10 mouse cellular contexts compared by ENCODE assay signal in the genomic region with DNA sequence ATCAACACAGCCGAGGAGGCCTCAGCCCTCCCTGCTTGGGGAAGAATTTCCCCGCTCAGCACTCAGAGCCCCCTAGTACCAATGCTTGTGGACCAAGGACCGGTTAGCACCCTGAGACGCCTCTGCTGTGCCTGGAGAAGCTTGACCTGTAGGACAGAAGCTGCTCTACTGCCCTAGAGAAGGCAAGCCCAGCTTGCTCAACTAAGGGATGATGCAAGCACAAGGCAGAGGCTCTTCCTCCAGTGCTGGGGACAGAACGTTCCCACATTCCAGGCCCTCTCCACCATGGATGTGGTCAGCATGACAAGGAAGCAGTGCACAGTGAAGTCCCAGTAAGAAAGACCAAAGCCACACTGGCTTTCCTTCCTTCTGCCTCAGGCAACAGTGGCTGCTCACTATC.
DNase-seq lines count a peak whose midpoint lies in the region; ATAC-seq and TF ChIP-seq lines count a peak whose summit lies in the region.
"Had no signal": no experiment of that assay in that cellular context is flagged by ENCODE, and none has a peak within 500 bp of the region (broad histone marks: within the 10 kb centered on the region; RNA-seq: fewer than 3 reads in every experiment).

No protein-coding gene starts in this region.

- ATAC-seq in heart, embryonic 11.5 days (replicated peaks; ENCODE audit: insufficient number of reproducible peaks, low FRiP score, low TSS enrichment): no peak
- ATAC-seq in lung, embryonic 14.5 days (ENCODE audit: insufficient read depth): no peak

- peaks cover 45% of the 10 kb centered on the region for H3K4me1 ChIP-seq in heart, embryonic 11.5 days (ENCODE audit: control insufficient read depth, insufficient read depth, low read length)
- H3K4me1 ChIP-seq in lung, embryonic 14.5 days (ENCODE audit: insufficient read depth): peaks cover 26% of the 10 kb centered on the region
- H3K4me1 ChIP-seq: hindbrain, embryonic 12.5 days had no signal

- H3K4me2 ChIP-seq in heart, embryonic 11.5 days: no peak overlapping the region
- no peak overlapping the region for H3K4me2 ChIP-seq in lung, embryonic 14.5 days
- H3K4me2 ChIP-seq: embryonic facial prominence, embryonic 13.5 days; hindbrain, embryonic 12.5 days had no signal

- no peak overlapping the region for H3K9ac ChIP-seq in heart, embryonic 11.5 days (ENCODE audit: low read depth, low read length)
- H3K9ac ChIP-seq in lung, embryonic 14.5 days: no peak overlapping the region
- H3K9ac ChIP-seq: embryonic facial prominence, embryonic 13.5 days; hindbrain, embryonic 12.5 days had no signal

- DNase-seq in ovary, postnatal 36 days (ENCODE audit: low spot score): peak; percentile 50
- no peak for DNase-seq in ovary, postnatal 10 days (ENCODE audit: low spot score)
- DNase-seq in lung, embryonic 14.5 days: no peak
- peak; percentile 11 for DNase-seq in testis, postnatal 14 days (ENCODE audit: low spot score)
- no peak for DNase-seq in left cerebral cortex, adult 18-20 months (ENCODE audit: low spot score in 2 of 2)
- no peak for DNase-seq in layer of hippocampus, adult 2 months (ENCODE audit: low spot score in 2 of 2)
- DNase-seq in cerebellum, adult 11-12 months: no peak

- no peaks in the 10 kb centered on the region for H3K27me3 ChIP-seq in heart, embryonic 11.5 days (ENCODE audit: control insufficient read depth, insufficient read depth, low read length)
- H3K27me3 ChIP-seq in lung, embryonic 14.5 days (ENCODE audit: insufficient read depth, low read length): no peaks in the 10 kb centered on the region
- H3K27me3 ChIP-seq: embryonic facial prominence, embryonic 13.5 days; hindbrain, embryonic 12.5 days had no signal

- H3K4me3 ChIP-seq in heart, embryonic 11.5 days (ENCODE audit: low read depth, low read length): no peak overlapping the region
- no peak overlapping the region for H3K4me3 ChIP-seq in lung, embryonic 14.5 days (ENCODE audit: low read depth, low read length)
- no peak overlapping the region for H3K4me3 ChIP-seq in layer of hippocampus, adult 2 months
- H3K4me3 ChIP-seq: embryonic facial prominence, embryonic 13.5 days; hindbrain, embryonic 12.5 days had no signal

- H3K27ac ChIP-seq in heart, embryonic 11.5 days (ENCODE audit: low read depth, low read length): peak overlapping the region; percentile 46; the same call in 1 of the 2 replicates
- H3K27ac ChIP-seq in lung, embryonic 14.5 days (ENCODE audit: low read depth): peak overlapping the region; percentile 38
- no peak overlapping the region for H3K27ac ChIP-seq in layer of hippocampus, adult 2 months
- H3K27ac ChIP-seq: embryonic facial prominence, embryonic 13.5 days; hindbrain, embryonic 12.5 days had no signal

- 28% methylated on average over 5 of the region's 5 CpGs for WGBS in heart, embryonic 11.5 days (ENCODE audit: insufficient replicate concordance)
- 41% methylated on average over 5 of the region's 5 CpGs for WGBS in lung, embryonic 14.5 days

- no peaks in the 10 kb centered on the region for H3K36me3 ChIP-seq in heart, embryonic 11.5 days (ENCODE audit: control insufficient read depth, insufficient read depth, low read length)
- H3K36me3 ChIP-seq in lung, embryonic 14.5 days (ENCODE audit: insufficient read depth): no peaks in the 10 kb centered on the region
- H3K36me3 ChIP-seq: embryonic facial prominence, embryonic 13.5 days; hindbrain, embryonic 12.5 days had no signal

- no peaks in the 10 kb centered on the region for H3K9me3 ChIP-seq in heart, embryonic 11.5 days (replicated peaks; ENCODE audit: control insufficient read depth, low read length)
- no peaks in the 10 kb centered on the region for H3K9me3 ChIP-seq in lung, embryonic 14.5 days (ENCODE audit: low read depth, low read length)
- H3K9me3 ChIP-seq: embryonic facial prominence, embryonic 13.5 days; hindbrain, embryonic 12.5 days had no signal

- no peak for TF ChIP-seq CTCF in lung, embryonic 14.5 days (IDR thresholded peaks at IDR 0.05; ENCODE audit: low read depth)
- no peak for TF ChIP-seq CTCF in layer of hippocampus, adult 2 months (conservative IDR thresholded peaks at IDR 0.05)

Comparison
In these comparisons a context has a peak if more than half of its experiments do, and no peak if none do; other contexts are left out.
1. DNase-seq: peak in ovary, postnatal 36 days (single experiment) and testis, postnatal 14 days (single experiment); none in ovary, postnatal 10 days (single experiment), lung, embryonic 14.5 days (single experiment), left cerebral cortex, adult 18-20 months (0 of 2), layer of hippocampus, adult 2 months (0 of 2) and cerebellum, adult 11-12 months (single experiment).